Mouse (Mus musculus) retina, postnatal 1 day (tissue): ENCODE measurements around the gene Dusp19.

Experiments used
- DNase-seq: peaks from one replicate; pipeline ENCODE4 v3.0.0-alpha.2; 2012

The Dusp19 gene

DNA sequence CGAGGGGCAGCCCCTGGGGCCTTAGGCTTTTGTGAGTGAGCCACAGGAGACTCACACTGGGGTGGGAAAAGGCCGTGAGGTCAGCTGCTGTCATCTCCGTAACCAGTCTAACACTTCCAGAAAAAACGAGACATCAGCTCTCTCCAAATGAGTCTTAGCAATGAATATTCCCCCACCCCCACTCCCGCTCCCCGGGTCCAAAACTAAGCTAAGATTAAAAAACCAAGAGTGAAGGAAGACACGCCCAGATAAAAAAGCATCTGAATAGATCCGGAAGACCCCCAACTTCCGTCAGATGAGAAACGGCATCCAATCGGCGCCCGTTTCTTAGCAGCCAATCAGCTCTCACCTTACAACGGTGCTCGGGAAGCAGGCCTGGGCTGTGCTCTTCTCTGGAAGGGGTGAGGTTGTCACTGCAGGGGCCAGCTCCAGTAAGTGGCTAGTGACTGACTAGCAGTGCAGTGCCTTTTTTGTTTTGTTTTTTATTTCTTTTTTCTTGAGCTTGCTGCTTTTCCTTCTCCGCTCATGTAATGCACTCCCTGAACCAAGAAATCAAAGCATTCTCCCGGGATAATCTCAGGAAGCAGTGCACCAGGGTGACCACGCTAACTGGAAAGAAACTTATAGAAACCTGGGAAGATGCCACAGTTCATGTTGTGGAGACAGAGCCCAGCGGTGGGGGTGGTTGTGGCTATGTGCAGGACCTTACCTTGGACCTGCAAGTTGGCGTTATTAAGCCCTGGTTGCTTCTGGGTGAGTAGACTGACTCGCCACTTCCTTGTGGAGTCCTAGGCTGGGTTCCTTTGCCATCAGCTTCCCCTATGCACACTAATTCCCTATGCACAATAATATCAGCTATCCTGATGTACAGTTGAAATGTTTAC lies at the start of gene Dusp19, which contains the start of gene Nup35:
Gene Dusp19, plus strand, starts transcription at position 192 of the 884 bp plus-strand sequence.
Gene Nup35, plus strand, starts transcription at position 383 of the 884 bp plus-strand sequence.
- DNase-seq: peak; percentile 97

DNA sequence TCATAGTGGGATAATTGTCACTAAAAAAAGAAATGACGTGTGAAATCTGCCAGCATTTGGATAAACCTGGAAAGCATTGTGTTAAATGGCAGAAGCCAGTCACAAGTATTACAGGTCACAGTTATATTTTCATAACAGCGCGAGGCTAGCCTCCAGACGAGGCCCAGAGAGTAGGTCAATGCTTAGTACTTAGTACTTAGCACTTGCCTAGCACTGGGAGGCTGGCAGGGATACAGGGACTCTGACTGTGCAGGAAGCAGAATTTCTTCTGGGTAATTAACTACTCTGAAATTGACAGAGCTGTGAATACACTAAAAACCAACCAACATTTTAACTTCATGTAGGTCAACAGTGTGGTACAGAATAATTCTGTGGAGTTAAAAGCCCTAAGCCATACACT lies 49.4 kb upstream of the Dusp19 start:
- no peak for DNase-seq

DNA sequence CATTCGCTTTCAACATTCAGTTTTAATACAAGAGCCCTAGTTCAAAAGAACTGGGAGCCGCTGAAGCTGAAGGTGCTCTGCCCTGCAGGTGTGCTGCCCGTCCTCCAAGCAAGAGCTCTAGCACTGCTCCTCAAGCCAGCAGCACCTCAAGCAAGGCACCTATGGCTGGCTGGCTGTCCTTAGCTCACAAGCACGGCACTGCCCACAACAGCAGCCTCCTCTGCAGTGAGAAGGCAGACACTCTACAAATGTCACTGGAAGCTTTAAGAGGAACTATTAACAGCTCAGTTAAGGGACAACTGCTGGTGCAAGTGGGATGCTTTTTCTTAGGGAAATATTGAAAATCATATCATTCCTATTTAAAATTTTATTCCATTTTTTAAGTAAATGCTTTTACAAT lies 46.2 kb upstream of the Dusp19 start:
- no peak for DNase-seq

DNA sequence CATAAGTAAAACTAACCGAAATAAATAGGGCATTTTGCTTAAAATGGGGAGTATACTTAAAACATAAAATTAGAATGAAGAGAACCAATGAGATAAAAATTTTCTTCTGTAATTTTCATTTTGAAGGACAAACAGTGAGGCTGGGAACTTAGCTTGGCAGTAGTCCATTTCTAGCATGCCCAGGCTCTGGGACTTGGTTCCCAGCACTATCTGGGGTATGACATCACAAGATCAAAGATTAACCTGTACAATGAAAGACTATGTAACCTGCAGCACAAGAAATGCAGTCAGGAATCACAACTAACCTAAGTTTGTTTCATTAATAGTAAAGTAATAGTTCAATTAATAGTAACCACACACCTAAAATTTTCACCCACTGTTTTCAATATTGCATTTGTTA lies 39.6 kb upstream of the Dusp19 start:
- DNase-seq: no peak

DNA sequence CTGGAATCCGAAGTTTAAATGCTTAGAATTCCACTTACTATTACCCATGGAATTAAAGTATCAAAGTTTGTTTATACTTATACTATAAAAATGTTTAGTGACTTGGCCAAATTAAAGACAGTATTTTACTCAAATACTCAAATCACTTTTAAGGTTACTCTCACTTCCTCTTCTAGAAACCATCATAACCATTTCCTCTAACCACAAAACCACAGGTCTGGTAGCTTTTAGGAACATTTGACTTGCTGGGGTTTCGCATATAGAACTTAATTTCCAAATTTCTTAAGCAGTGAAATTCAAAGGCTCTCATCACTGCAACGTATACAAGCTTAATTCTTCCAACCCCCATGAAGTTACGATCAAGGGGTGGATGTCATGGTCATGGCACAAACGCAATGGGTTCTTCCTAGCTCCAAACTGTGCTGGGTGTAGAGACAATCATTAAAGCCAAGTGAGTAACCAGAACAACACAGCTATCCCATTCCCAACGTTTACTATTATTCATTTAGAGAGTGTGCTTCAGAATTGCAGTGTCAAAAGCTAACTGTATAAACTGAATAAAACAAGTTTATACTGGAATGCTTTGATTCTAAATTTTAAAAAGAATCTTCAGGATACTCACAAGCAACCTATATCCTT lies 37.5 kb upstream of the Dusp19 start:
- DNase-seq: no peak

DNA sequence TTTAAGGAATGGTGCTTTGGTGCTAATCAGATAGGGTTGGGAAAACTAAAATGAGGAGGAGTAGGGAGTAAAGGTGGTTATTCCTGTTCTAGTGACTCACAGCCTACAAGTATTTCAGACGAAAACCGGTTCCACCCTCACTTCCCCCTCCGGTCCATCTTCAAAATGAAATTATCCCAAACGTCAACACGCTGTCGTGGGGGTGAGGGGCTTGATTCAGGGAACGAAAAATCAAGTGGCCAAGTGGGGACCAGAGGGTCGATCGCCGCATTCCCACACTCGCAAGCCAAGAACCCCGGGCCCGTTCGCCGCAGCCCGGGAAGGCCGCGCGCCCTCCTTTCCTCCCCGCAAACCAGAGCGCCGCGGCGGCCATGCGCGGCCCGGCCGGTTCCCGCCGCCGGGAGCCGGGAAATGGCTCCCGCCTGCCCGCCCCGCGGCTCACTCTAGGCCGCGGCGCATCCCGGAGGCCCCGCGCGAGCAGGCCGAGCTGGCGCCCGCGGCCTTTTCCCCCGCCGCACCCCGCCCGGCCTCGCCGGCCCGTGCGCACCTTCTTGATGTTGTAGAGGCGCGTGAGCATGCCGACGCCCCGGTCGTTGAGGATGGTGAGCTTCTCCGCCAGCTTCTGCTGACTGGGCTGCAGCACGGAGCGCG lies 36.4 kb upstream of the Dusp19 start:
- DNase-seq: peak; percentile 54

DNA sequence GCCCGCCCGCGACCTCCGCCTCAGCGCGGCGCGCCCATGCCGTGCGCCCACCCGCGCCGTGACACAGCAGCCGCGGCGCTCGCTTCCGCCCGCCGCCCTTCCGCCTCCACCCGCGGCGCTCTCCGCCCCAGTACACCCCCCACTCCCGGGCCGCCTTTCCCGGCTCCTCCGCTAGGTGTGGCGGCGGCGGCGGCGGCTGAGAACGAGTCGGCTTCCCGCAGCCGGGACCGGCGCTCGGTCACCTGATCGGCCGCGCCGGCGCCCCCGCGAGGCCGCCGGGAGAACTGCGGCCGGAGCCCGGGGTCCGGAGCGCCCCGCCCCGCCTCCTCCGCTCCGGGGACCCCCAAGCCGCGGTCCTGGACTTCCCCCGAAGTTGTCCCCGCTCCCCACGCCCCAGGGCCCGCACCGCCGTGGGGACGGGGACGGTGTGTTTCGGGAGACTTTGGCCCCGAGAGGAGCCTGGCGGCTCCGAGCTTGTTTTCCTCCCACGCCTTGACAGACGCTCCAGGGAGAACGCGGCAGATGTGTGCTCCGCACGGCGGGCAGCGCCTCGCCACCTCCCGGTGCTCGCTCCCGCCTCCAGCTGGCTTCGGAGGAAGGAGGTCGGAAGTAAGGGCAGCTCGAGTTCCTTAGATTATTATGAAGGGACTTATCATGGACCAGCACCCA lies 35.7 kb upstream of the Dusp19 start, which contains the start of gene Nckap1:
Gene Nckap1, minus strand, starts transcription at position 338 of the 669 bp plus-strand sequence.
- peak; percentile 92 for DNase-seq

DNA sequence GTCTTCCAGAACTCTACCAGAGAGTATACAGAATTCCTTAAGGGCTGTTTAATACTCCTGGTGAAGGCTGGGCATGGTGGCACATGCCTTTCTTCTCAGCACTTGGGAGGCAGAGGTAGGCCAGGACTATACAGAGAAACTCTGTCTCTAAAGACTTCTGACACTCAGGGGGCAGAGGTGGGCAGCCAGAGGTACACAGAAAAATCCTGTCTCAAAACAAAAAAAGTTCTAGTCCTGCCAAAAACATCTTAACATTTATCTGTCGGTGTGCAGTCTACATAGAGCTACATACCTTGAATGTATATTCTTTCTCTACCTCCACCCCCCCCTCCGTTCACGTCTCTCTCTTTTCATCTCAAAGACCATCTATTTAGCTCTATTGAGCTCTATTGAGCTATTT lies 34.5 kb upstream of the Dusp19 start:
- no peak for DNase-seq

DNA sequence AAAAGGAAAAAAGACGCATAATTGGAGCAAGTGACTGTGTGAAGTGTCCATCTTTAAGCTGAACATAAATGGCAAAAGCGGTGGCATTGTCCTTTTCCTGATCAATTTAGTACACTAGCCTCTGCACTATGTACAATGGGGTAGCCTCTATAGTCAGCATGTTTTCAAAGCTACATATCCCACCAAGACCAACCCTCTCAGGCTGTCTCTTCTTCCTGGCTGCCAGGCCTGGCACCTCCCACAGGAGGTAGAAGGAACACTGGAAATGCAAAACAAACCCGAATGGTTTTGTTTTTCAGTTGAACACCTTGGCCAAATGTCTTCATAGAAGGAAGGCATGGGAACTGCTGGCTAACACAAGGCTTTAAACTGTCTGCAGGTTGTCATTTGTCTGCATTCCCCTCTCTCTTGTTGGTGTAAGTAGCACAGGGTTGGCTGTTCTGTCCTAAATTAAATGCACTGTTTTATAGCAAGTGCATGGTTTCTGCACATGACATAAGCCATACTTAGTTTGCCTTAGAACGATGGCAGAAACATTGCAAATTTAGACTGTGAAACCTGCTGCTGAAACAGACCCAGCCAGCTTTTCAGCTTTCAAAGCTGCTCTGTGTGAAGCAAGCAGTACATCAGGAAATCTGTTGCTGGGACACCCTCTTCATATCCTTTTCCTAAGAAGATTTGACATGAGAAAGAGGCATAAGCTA lies 22.5 kb upstream of the Dusp19 start:
- no peak for DNase-seq

DNA sequence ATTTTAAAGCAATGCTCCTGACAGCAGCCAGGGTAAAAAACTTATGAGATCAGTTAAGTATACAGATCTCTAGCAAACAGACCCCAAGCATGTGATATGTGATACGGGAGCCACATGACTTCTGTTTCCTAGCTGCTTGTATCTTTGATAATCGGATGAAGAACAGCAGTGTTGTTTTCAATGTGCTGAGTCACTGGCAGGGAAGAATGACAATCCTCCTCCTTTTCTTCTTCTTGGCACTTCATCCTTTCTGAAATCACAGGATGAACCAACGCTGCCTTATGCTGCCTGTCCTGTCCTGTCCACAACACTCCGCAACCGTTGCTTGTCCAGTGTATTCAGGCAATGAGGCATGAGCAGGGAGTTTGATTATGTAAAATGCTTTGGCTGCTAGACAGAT lies 19.9 kb upstream of the Dusp19 start:
- DNase-seq: no peak

DNA sequence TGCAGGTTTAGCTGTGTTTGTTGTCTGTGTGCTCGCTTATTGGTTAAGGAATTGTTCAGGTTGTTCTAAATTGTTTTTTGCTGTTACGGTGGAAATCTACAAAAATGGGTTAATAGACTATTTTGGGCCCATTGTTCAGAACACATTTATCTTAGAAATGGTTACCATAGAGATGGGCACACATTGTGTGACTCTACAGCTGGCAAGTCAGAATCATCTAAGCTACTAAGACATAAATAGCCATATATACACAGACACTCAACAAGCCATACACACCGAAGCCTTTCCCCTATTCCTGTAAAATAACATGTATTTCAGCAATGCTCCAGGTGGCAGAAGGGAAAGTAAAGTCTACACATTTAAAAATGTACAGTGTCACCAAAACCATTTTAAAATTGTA lies 17.0 kb upstream of the Dusp19 start:
- no peak for DNase-seq

DNA sequence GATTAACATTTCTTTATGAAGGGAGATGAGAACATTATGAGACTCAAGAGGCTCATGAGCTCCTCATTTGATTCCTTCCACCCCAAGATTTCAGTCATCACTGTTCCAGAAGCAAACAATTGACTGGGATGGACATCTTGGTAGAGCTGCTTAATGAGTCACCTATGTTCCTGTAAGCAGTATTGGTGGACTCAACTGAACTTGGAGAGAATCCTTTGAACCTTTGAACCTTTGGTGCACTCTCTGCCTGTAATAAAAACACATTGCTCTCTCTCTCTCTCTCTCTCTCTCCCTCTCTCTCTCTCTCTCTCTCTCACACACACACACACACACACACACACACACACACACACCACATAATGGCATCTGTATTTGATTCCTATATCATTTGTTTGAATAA lies 16.2 kb upstream of the Dusp19 start:
- no peak for DNase-seq

DNA sequence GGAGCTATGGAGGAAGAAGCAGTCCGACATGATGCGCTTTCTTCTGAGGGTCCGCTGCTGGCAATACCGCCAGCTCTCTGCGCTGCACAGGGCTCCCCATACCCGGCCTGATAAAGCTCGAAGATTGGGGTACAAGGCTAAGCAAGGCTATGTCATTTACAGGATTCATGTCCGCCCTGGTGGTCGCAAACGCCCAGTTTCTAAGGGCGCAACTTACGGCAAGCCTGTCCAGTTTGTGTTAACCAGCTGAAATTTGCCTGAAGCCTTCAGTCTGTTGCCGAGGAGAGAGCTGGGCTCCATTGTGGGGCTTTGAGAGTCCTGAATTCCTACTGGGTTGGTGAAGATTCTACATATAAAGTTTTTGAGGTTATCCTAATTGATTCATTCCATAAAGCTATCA lies 14.1 kb upstream of the Dusp19 start:
- no peak for DNase-seq

DNA sequence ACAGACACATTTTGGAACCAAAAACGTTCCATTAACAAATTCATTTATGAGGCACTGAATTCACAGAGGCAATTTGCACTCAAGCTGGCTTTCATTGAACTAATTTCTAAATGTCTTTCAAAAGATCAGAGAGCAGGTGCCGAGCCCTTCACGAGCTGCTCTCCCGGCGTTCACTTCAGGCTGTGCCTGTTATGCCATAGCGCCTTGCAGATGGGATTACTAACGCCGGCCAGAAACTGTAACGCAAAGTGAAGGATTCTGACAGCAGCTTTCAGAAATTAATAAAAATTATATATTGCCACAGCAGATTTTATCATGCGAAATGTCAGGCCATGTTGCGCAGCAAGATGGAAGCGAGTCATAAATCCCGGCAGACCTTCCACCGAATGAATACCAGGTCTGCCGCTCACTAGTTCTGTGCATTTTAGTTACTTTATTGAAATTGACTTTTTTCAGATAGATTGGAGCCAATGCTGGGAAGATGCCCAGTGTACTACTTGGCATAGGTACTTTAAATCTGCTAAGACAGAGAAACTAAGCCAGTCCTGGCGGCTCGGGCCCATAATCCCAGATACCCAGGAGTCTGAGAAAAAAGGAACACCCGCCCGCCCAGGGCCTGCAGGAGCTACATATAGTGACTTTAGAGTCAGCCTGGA lies 12.9 kb upstream of the Dusp19 start:
- DNase-seq: no peak

DNA sequence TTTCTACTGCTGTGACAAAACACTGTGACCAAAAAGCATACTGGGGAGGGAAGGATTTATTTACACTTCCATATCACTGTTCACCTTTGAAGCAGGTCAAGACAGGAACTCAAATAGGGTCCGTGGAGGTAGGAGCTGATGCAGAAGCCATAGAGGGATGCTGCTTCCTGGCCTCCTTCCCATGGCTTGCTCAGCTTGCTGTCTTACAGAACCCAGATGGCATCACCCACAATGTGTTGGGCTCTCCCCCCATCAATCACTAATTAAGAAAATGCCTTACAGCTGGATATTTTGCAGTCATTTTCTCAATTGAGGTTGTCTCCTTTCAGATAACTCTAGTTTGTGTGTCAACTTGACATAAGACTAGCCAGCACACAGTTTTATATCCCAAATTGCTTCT lies 4.6 kb upstream of the Dusp19 start:
- peak; percentile 6 for DNase-seq

DNA sequence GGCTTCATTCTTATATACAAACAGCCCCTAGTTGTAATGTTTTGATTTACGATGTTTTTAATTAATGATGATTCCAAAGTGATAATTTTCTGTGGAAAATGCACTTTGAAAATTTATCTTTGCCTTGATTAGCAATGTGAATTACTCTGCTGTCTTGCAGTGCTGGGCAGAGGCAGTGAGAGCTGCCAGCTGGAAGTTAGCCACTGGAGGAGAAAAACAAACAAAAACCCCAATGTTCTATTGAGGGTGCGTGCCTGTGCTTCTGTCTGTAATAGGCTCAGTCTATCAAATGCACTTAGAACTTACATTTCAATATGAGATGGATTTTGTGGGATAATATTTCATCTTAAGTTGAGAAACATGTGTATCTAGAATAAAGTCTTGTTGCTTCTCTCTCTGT lies 4.0 kb upstream of the Dusp19 start:
- no peak for DNase-seq

DNA sequence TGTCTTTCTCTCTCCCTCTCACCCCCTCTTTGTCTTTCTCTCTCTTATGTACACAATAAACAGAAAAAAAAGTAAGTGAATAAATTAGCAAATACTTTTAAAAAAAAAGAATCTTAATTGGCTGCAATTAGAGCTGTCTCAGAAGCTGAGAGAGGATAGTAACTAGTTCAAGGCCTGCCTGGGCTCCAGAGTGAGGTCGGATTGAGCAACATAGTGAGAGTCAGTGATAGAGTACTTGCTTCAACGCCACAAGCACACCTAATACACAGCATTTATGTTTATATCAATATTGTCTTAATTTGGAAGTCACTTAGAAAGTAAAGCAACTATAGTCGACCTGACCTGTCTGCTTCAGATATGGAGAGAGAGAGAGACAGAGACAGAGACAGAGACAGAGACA lies 2.1 kb downstream of the Dusp19 start:
- no peak for DNase-seq

DNA sequence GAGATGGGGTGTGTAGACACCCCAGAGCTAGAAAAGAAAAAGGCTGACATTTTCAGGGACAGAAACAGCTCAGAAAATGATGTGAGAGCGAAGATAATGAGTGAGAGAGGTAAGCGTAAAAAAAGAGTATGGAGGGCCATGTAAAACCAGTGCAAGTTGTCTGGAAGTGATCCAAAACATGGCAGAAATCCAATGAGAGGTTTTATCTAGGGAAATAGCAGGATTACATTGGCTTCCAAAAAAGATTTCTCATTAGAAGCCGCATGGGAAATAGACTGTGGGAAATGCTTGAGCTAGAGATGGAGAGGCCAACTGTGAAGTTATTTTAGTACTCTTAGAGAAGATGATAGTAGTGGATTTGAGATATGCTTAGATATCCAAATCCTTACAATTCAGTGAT lies 5.1 kb downstream of the Dusp19 start:
- DNase-seq: no peak

DNA sequence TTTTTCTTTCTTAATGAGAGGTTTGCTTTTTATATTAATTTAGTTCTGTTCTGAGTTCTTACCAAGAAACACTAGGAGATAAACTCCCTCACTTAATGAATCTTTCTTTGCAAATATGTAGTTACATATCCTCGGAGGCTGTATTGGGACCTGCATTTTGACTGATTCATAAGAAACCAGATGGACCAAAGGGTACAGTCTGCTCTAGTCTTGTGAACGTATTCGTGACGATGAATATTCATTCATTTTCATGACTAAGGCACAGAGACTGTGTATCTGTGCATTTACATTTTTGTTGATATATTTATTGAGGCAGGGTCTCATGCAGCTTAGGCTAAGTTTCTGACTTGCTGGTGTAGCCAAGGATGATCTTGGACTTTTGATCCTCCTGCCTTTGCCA lies 7.7 kb downstream of the Dusp19 start:
- no peak for DNase-seq

DNA sequence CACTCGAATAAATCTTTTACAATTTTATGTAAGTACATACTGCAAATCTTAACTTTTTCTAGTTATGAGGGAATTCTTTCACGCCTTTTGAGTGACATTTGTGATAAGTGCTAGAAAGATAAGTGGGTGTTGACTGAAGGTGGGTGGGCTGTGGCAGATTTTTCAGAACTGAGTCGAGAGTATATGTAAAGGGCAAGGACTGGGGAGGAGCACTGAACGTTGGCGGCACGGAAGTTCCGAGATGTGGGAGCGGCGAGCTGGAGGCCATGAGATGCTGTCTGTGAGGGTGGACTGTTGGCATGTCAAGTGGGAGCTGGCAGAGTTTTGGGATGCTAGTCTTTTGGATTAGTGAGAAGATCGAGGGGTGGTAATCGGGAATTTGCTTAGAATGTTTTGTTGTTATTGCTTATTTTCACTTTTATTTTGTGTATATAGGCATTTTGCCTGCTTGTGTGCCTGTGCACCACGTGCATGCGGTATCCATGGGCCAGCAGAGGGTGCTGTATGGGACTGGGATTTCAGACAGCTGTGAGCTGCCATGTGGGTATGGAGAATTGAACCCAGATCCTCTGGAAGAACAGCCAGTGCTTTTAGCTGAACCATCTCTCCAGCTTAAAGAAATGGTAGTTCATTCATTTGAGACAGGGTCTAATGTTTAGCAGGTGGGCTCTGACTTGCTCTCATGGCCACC lies 15.6 kb downstream of the Dusp19 start:
- no peak for DNase-seq
